Mouse (Mus musculus): ENCODE measurements at regions not wholly inside any gene's neighbourhood (a gene's known extent, or its start where the extent isn't known, plus 50 kb on each side); places are given as distances from the start of the nearest gene placed in this dataset.

GRCm38 (mm10) chr12:17113465-17114177 lies 63.1 kb downstream of the Kcnf1 start:
- Histone ChIP-seq H3K9ac (no peak overlapping the region), H3K27ac (no peak overlapping the region), H3K9me3 (no peaks in the 10 kb centered on the region), H3K36me3 (no peaks in the 10 kb centered on the region), H3K4me3 (replicated peaks) (no peak overlapping the region), H3K27me3 (replicated peaks) (no peaks in the 10 kb centered on the region), H3K4me1 (no peaks in the 10 kb centered on the region), H3K4me2 (no peak overlapping the region)
- ATAC-seq (ENCODE audit: insufficient read depth, low FRiP score, low read depth) = no peak
- WGBS = 54% methylated on average over 12 of the region's 12 CpGs

- WGBS = 74% methylated on average over 7 of the region's 7 CpGs
- no peaks in the 10 kb centered on the region for H3K27me3 ChIP-seq (replicated peaks)
- no peak for ATAC-seq (ENCODE audit: insufficient read depth, low FRiP score, low read depth)
- no peaks in the 10 kb centered on the region for H3K9me3 ChIP-seq
- H3K27ac ChIP-seq = no peak overlapping the region
- no peak overlapping the region for H3K4me2 ChIP-seq
- H3K36me3 ChIP-seq = no peaks in the 10 kb centered on the region
- H3K9ac ChIP-seq = no peak overlapping the region
- H3K4me1 ChIP-seq = no peaks in the 10 kb centered on the region
- H3K4me3 ChIP-seq (replicated peaks) = no peak overlapping the region
These were observed 63.8 kb downstream of the Kcnf1 start for GRCm38 (mm10) chr12:17112781-17113464.

GRCm38 (mm10) chr12:17106220-17106619 lies 70.5 kb downstream of the Kcnf1 start:
- Histone ChIP-seq H3K36me3 (no peaks in the 10 kb centered on the region), H3K27me3 (replicated peaks) (no peaks in the 10 kb centered on the region), H3K27ac (no peak overlapping the region), H3K9me3 (no peaks in the 10 kb centered on the region), H3K4me1 (no peaks in the 10 kb centered on the region), H3K4me2 (no peak overlapping the region), H3K4me3 (replicated peaks) (no peak overlapping the region), H3K9ac (no peak overlapping the region)
- 71% methylated on average over 1 of the region's 1 CpGs for WGBS
- ATAC-seq (ENCODE audit: insufficient read depth, low FRiP score, low read depth) = no peak

GRCm38 (mm10) chr12:17105057-17105712 lies 71.5 kb downstream of the Kcnf1 start:
- Histone ChIP-seq H3K27me3 (replicated peaks) (no peaks in the 10 kb centered on the region), H3K4me2 (no peak overlapping the region), H3K36me3 (no peaks in the 10 kb centered on the region), H3K9ac (no peak overlapping the region), H3K4me1 (no peaks in the 10 kb centered on the region), H3K27ac (no peak overlapping the region), H3K4me3 (replicated peaks) (no peak overlapping the region), H3K9me3 (no peaks in the 10 kb centered on the region)
- WGBS = 79% methylated on average over 6 of the region's 6 CpGs
- no peak for ATAC-seq (ENCODE audit: insufficient read depth, low FRiP score, low read depth)

- ATAC-seq (ENCODE audit: insufficient read depth, low FRiP score, low read depth) = no peak
These were observed 74.8 kb downstream of the Kcnf1 start for GRCm38 (mm10) chr12:17101842-17102241.

GRCm38 (mm10) chr12:17097800-17098271 lies 78.9 kb downstream of the Kcnf1 start:
- 50% methylated on average over 15 of the region's 15 CpGs for WGBS
- Histone ChIP-seq H3K9ac (no peak overlapping the region), H3K27ac (no peak overlapping the region), H3K27me3 (replicated peaks) (no peaks in the 10 kb centered on the region), H3K36me3 (no peaks in the 10 kb centered on the region), H3K4me1 (no peaks in the 10 kb centered on the region), H3K4me2 (no peak overlapping the region), H3K4me3 (replicated peaks) (no peak overlapping the region), H3K9me3 (no peaks in the 10 kb centered on the region)
- ATAC-seq (ENCODE audit: insufficient read depth, low FRiP score, low read depth) = no peak

More at GRCm38 (mm10) chr12:17101842-17102241, 74.8 kb downstream of the Kcnf1 start:
- H3K9ac ChIP-seq = no peak overlapping the region
- no peaks in the 10 kb centered on the region for H3K36me3 ChIP-seq
- H3K4me3 ChIP-seq (replicated peaks) = no peak overlapping the region
- H3K9me3 ChIP-seq = no peaks in the 10 kb centered on the region
- H3K27ac ChIP-seq = no peak overlapping the region
- no peaks in the 10 kb centered on the region for H3K27me3 ChIP-seq (replicated peaks)
- 83% methylated on average over 3 of the region's 3 CpGs for WGBS
- no peak overlapping the region for H3K4me2 ChIP-seq
- H3K4me1 ChIP-seq = no peaks in the 10 kb centered on the region

GRCm38 (mm10) chr12:17094758-17095157 lies 81.9 kb downstream of the Kcnf1 start:
- Histone ChIP-seq H3K9me3 (no peaks in the 10 kb centered on the region), H3K36me3 (no peaks in the 10 kb centered on the region), H3K27me3 (replicated peaks) (no peaks in the 10 kb centered on the region), H3K4me1 (no peaks in the 10 kb centered on the region), H3K4me2 (no peak overlapping the region), H3K9ac (no peak overlapping the region), H3K27ac (no peak overlapping the region), H3K4me3 (replicated peaks) (no peak overlapping the region)
- ATAC-seq (ENCODE audit: insufficient read depth, low FRiP score, low read depth) = no peak
- 89% methylated on average over 4 of the region's 4 CpGs for WGBS

GRCm38 (mm10) chr12:17093772-17094171 lies 82.2 kb upstream of the 2410004P03Rik start:
- no peak overlapping the region for H3K9ac ChIP-seq
- H3K4me2 ChIP-seq = no peak overlapping the region
- H3K4me1 ChIP-seq = no peaks in the 10 kb centered on the region
- H3K27me3 ChIP-seq (replicated peaks) = no peaks in the 10 kb centered on the region
- ATAC-seq (ENCODE audit: insufficient read depth, low FRiP score, low read depth) = no peak
- no peak overlapping the region for H3K4me3 ChIP-seq (replicated peaks)
- no peaks in the 10 kb centered on the region for H3K36me3 ChIP-seq
- H3K9me3 ChIP-seq = no peaks in the 10 kb centered on the region
- H3K27ac ChIP-seq = no peak overlapping the region
- WGBS = 42% methylated on average over 3 of the region's 3 CpGs

- 69% methylated on average over 10 of the region's 10 CpGs for WGBS
- Histone ChIP-seq H3K27ac (no peak overlapping the region), H3K27me3 (replicated peaks) (no peaks in the 10 kb centered on the region), H3K4me3 (replicated peaks) (no peak overlapping the region), H3K36me3 (no peaks in the 10 kb centered on the region), H3K9me3 (no peaks in the 10 kb centered on the region), H3K4me1 (no peaks in the 10 kb centered on the region), H3K4me2 (no peak overlapping the region), H3K9ac (no peak overlapping the region)
- ATAC-seq (ENCODE audit: insufficient read depth, low FRiP score, low read depth) = no peak
These were observed 79.5 kb upstream of the 2410004P03Rik start for GRCm38 (mm10) chr12:17091058-17091457.

- peak; percentile 43; the same call in 1 of the 2 replicates for ATAC-seq (ENCODE audit: insufficient read depth, low FRiP score, low read depth)
These were observed 78.3 kb upstream of the 2410004P03Rik start for GRCm38 (mm10) chr12:17089710-17090339.

GRCm38 (mm10) chr12:17087388-17087787 lies 75.9 kb upstream of the 2410004P03Rik start:
- Histone ChIP-seq H3K4me1 (no peaks in the 10 kb centered on the region), H3K27me3 (replicated peaks) (no peaks in the 10 kb centered on the region), H3K4me2 (no peak overlapping the region), H3K9me3 (no peaks in the 10 kb centered on the region), H3K9ac (no peak overlapping the region), H3K4me3 (replicated peaks) (no peak overlapping the region), H3K36me3 (no peaks in the 10 kb centered on the region), H3K27ac (no peak overlapping the region)
- ATAC-seq (ENCODE audit: insufficient read depth, low FRiP score, low read depth) = no peak
- 19% methylated on average over 3 of the region's 3 CpGs for WGBS

More at GRCm38 (mm10) chr12:17089710-17090339, 78.3 kb upstream of the 2410004P03Rik start:
- Histone ChIP-seq H3K4me3 (replicated peaks) (no peak overlapping the region), H3K36me3 (no peaks in the 10 kb centered on the region), H3K27me3 (replicated peaks) (no peaks in the 10 kb centered on the region), H3K27ac (no peak overlapping the region), H3K4me1 (no peaks in the 10 kb centered on the region), H3K9me3 (no peaks in the 10 kb centered on the region), H3K9ac (no peak overlapping the region), H3K4me2 (no peak overlapping the region)
- 44% methylated on average over 7 of the region's 7 CpGs for WGBS

- no peak overlapping the region for H3K27ac ChIP-seq
- no peaks in the 10 kb centered on the region for H3K9me3 ChIP-seq
- H3K4me1 ChIP-seq = no peaks in the 10 kb centered on the region
- no peak for ATAC-seq (ENCODE audit: insufficient read depth, low FRiP score, low read depth)
- WGBS = 61% methylated on average over 5 of the region's 5 CpGs
- H3K4me3 ChIP-seq (replicated peaks) = no peak overlapping the region
- H3K36me3 ChIP-seq = no peaks in the 10 kb centered on the region
- H3K9ac ChIP-seq = no peak overlapping the region
- no peaks in the 10 kb centered on the region for H3K27me3 ChIP-seq (replicated peaks)
- no peak overlapping the region for H3K4me2 ChIP-seq
These were observed 73.7 kb upstream of the 2410004P03Rik start for GRCm38 (mm10) chr12:17085209-17085574.
